Mouse (Mus musculus): ENCODE data around the gene Josd2. TPM values are rescaled to one million over a fixed set of nuclear protein-coding genes. Genes with fewer than 3 reads are reported as not detected.

The Josd2 gene
- polyA plus RNA-seq, 1 experiment: 99.2 TPM

- WGBS: 24% methylated on average over 5 of the region's 5 CpGs
These were observed 33.9 kb downstream of the Josd2 start for GRCm38 (mm10) chr7:44501563-44502115.

GRCm38 (mm10) chr7:44507491-44507890 is 39.7 kb downstream of the Josd2 start:
- Histone ChIP-seq H3K4me1 (ENCODE audit: control insufficient read depth, insufficient read depth, insufficient read length, low read length) (no peaks in the 10 kb centered on the region), H3K36me3 (ENCODE audit: control insufficient read depth, insufficient read depth, low read length) (no peaks in the 10 kb centered on the region), H3K4me3 (ENCODE audit: low read depth, low read length) (no peak overlapping the region), H3K27ac (ENCODE audit: insufficient read depth, low read depth, low read length) (no peak overlapping the region), H3K27me3 (ENCODE audit: control insufficient read depth, insufficient read depth, low read length) (no peaks in the 10 kb centered on the region)
- no peak for TF ChIP-seq CTCF (IDR thresholded peaks at IDR 0.05; ENCODE audit: extremely low read depth, insufficient read length, insufficient replicate concordance, low read depth, low read length)
- TF ChIP-seq POLR2A (IDR thresholded peaks at IDR 0.05; ENCODE audit: low read depth, low read length): no peak

More at GRCm38 (mm10) chr7:44501563-44502115, 33.9 kb downstream of the Josd2 start:
- H3K4me1 ChIP-seq (ENCODE audit: control insufficient read depth, insufficient read depth, insufficient read length, low read length): peaks cover 2% of the 10 kb centered on the region; the same call in 1 of the 2 replicates
- H3K4me3 ChIP-seq (ENCODE audit: low read depth, low read length): no peak overlapping the region
- no peak overlapping the region for H3K27ac ChIP-seq (ENCODE audit: insufficient read depth, low read depth, low read length)
- H3K27me3 ChIP-seq (ENCODE audit: control insufficient read depth, insufficient read depth, low read length): no peaks in the 10 kb centered on the region
- no peak for TF ChIP-seq POLR2A (IDR thresholded peaks at IDR 0.05; ENCODE audit: low read depth, low read length)
- TF ChIP-seq CTCF (IDR thresholded peaks at IDR 0.05; ENCODE audit: extremely low read depth, insufficient read length, insufficient replicate concordance, low read depth, low read length): peak; percentile 64; the same call in 1 of the 2 replicates
- H3K36me3 ChIP-seq (ENCODE audit: control insufficient read depth, insufficient read depth, low read length): no peaks in the 10 kb centered on the region

GRCm38 (mm10) chr7:44519240-44519913 is 51.6 kb downstream of the Josd2 start:
- H3K4me1 ChIP-seq (ENCODE audit: control insufficient read depth, insufficient read depth, insufficient read length, low read length): peaks cover under 1% of the 10 kb centered on the region; the same call in 1 of the 2 replicates
- H3K36me3 ChIP-seq (ENCODE audit: control insufficient read depth, insufficient read depth, low read length): no peaks in the 10 kb centered on the region
- TF ChIP-seq CTCF (IDR thresholded peaks at IDR 0.05; ENCODE audit: extremely low read depth, insufficient read length, insufficient replicate concordance, low read depth, low read length): 0 out of 2 replicates have a peak, but pooled peaks have one; percentile 18
- no peak for TF ChIP-seq POLR2A (IDR thresholded peaks at IDR 0.05; ENCODE audit: low read depth, low read length)
- 54% methylated on average over 9 of the region's 9 CpGs for WGBS
- no peak overlapping the region for H3K27ac ChIP-seq (ENCODE audit: insufficient read depth, low read depth, low read length)
- no peak overlapping the region for H3K4me3 ChIP-seq (ENCODE audit: low read depth, low read length)
- no peaks in the 10 kb centered on the region for H3K27me3 ChIP-seq (ENCODE audit: control insufficient read depth, insufficient read depth, low read length)

GRCm38 (mm10) chr7:44520990-44521389 is 53.2 kb downstream of the Josd2 start:
- Histone ChIP-seq H3K27ac (ENCODE audit: insufficient read depth, low read depth, low read length) (no peak overlapping the region), H3K4me3 (ENCODE audit: low read depth, low read length) (no peak overlapping the region), H3K36me3 (ENCODE audit: control insufficient read depth, insufficient read depth, low read length) (no peaks in the 10 kb centered on the region), H3K27me3 (ENCODE audit: control insufficient read depth, insufficient read depth, low read length) (no peaks in the 10 kb centered on the region), H3K4me1 (ENCODE audit: control insufficient read depth, insufficient read depth, insufficient read length, low read length) (peaks cover 7% of the 10 kb centered on the region)
- TF ChIP-seq CTCF (IDR thresholded peaks at IDR 0.05; ENCODE audit: extremely low read depth, insufficient read length, insufficient replicate concordance, low read depth, low read length): no peak
- TF ChIP-seq POLR2A (IDR thresholded peaks at IDR 0.05; ENCODE audit: low read depth, low read length): no peak
- 65% methylated on average over 3 of the region's 3 CpGs for WGBS

Other genes starting within 250 kb of the Josd2 start
- gene Klk1, start 242.6 kb upstream of the Josd2 start, polyA plus RNA-seq (2012; rRNA removed): 153 and 2,676 TPM in 2 replicates
- not detected in 2 replicates for gene Gm36864, start 231.8 kb upstream of the Josd2 start, polyA plus RNA-seq (2012; rRNA removed)
- 0.77 and 1.9 TPM in 2 replicates for gene 1700028J19Rik, start 221.3 kb upstream of the Josd2 start, polyA plus RNA-seq (2012; rRNA removed)
- 43.4 and 66.3 TPM in 2 replicates for gene 2410002F23Rik, start 221.3 kb upstream of the Josd2 start, polyA plus RNA-seq (2012; rRNA removed)
- gene Acp4, start 210.6 kb upstream of the Josd2 start, polyA plus RNA-seq (2012; rRNA removed): not detected in 2 replicates
- not detected in 2 replicates for gene Gm15517, start 206.5 kb upstream of the Josd2 start, polyA plus RNA-seq (2012; rRNA removed)
- 0.82 and 1.3 TPM in 2 replicates for gene Clec11a, start 161.1 kb upstream of the Josd2 start, polyA plus RNA-seq (2012; rRNA removed)
- 0.81 and 2.1 TPM in 2 replicates for gene Shank1, start 157.7 kb upstream of the Josd2 start, polyA plus RNA-seq (2012; rRNA removed)
- gene Syt3, start 83.9 kb upstream of the Josd2 start, polyA plus RNA-seq (2012; rRNA removed): 1.1 and 1.8 TPM in 2 replicates
- 0.43 TPM in 1 of 2 replicates, not detected in the other for gene 1700008O03Rik, start 82.2 kb upstream of the Josd2 start, polyA plus RNA-seq (2012; rRNA removed)
- gene Lrrc4b, start 39.0 kb upstream of the Josd2 start, polyA plus RNA-seq (2012; rRNA removed): 1.1 TPM in 2 replicates
- 2.2 and 3.2 TPM in 2 replicates for gene Aspdh, start 2.6 kb upstream of the Josd2 start, polyA plus RNA-seq (2012; rRNA removed)
- 157 and 256 TPM in 2 replicates for gene Emc10, start 28.5 kb downstream of the Josd2 start, polyA plus RNA-seq (2012; rRNA removed)
- 0.88 and 2.0 TPM in 2 replicates for gene Fam71e1, start 28.6 kb downstream of the Josd2 start, polyA plus RNA-seq (2012; rRNA removed)
- gene Mybpc2, start 56.7 kb downstream of the Josd2 start, polyA plus RNA-seq (2012; rRNA removed): 0.13 TPM in 2 replicates
- 8.6 and 18.7 TPM in 2 replicates for gene Spib, start 64.1 kb downstream of the Josd2 start, polyA plus RNA-seq (2012; rRNA removed)
- gene Pold1, start 80.9 kb downstream of the Josd2 start, polyA plus RNA-seq (2012; rRNA removed): 27.3 and 46.9 TPM in 2 replicates
- gene Nr1h2, start 86.0 kb downstream of the Josd2 start, polyA plus RNA-seq (2012; rRNA removed): 174 and 295 TPM in 2 replicates
- gene Napsa, start 104.4 kb downstream of the Josd2 start, polyA plus RNA-seq (2012; rRNA removed): 6.4 and 11.1 TPM in 2 replicates
- gene Kcnc3, start 122.7 kb downstream of the Josd2 start, polyA plus RNA-seq (2012; rRNA removed): 3.1 and 3.4 TPM in 2 replicates
- gene Myh14, start 202.9 kb downstream of the Josd2 start, polyA plus RNA-seq (2012; rRNA removed): 196 and 563 TPM in 2 replicates
- gene Izumo2, start 240.8 kb downstream of the Josd2 start, polyA plus RNA-seq (2012; rRNA removed): not detected in 2 replicates